Mouse (Mus musculus): ENCODE data around the gene Neu4. TPM values are rescaled to one million over a fixed set of nuclear protein-coding genes. Genes with fewer than 3 reads are reported as not detected.
"Not testable (repeated sequence)": the region's sequence is repeated elsewhere in the genome, so short reads cannot be mapped to it uniquely, and the experiment has no call there.

Neu4 gene
- total and polyA plus RNA-seq, 2 experiments, result not detected

- Histone ChIP-seq H3K79me2 (ENCODE audit: control insufficient read depth, insufficient read depth, low read length) (no peaks in the 10 kb centered on the region), H3K27me3 (ENCODE audit: control insufficient read depth, insufficient read depth, low read length) (no peaks in the 10 kb centered on the region), H3K27ac (replicated peaks; ENCODE audit: insufficient read depth, low read depth, low read length) (no peak overlapping the region), H3K9ac (ENCODE audit: low read depth, low read length) (no peak overlapping the region), H3K4me1 (ENCODE audit: control insufficient read depth, insufficient read depth, low read length) (no peaks in the 10 kb centered on the region), H3K4me3 (ENCODE audit: insufficient read depth, low read depth, low read length) (no peak overlapping the region), H3K36me3 (ENCODE audit: control insufficient read depth, insufficient read depth, low read length) (no peaks in the 10 kb centered on the region)
- 83% methylated on average over 5 of the region's 5 CpGs for WGBS
- TF ChIP-seq POLR2A (IDR thresholded peaks at IDR 0.05; ENCODE audit: extremely low read depth, insufficient read depth, low read length) (no peak), CTCF (IDR thresholded peaks at IDR 0.05; ENCODE audit: low read depth, low read length) (no peak)
- no peak for DNase-seq (ENCODE audit: extremely low read depth, low read depth, low spot score)
Observed at GRCm38 (mm10) chr1:94051104-94051503, 30.9 kb downstream of the Neu4 start.

GRCm38 (mm10) chr1:94052373-94052772 lies 32.1 kb downstream of the Neu4 start, which contains the start of gene Pdcd1:
TSS of gene Pdcd1 (minus strand) at chr1:94052553.
- TF ChIP-seq POLR2A (IDR thresholded peaks at IDR 0.05; ENCODE audit: extremely low read depth, insufficient read depth, low read length) (no peak), CTCF (IDR thresholded peaks at IDR 0.05; ENCODE audit: low read depth, low read length) (no peak)
- Histone ChIP-seq H3K27me3 (ENCODE audit: control insufficient read depth, insufficient read depth, low read length) (no peaks in the 10 kb centered on the region), H3K4me3 (ENCODE audit: insufficient read depth, low read depth, low read length) (no peak within 1 kb of the TSS), H3K4me1 (ENCODE audit: control insufficient read depth, insufficient read depth, low read length) (no peaks in the 10 kb centered on the region), H3K36me3 (ENCODE audit: control insufficient read depth, insufficient read depth, low read length) (no peaks in the 10 kb centered on the region), H3K27ac (replicated peaks; ENCODE audit: insufficient read depth, low read depth, low read length) (no peak within 1 kb of the TSS), H3K79me2 (ENCODE audit: control insufficient read depth, insufficient read depth, low read length) (no peaks in the 10 kb centered on the region), H3K9ac (ENCODE audit: low read depth, low read length) (no peak within 1 kb of the TSS)
- DNase-seq (ENCODE audit: extremely low read depth, low read depth, low spot score), result no peak
- 65% methylated on average over 6 of the region's 6 CpGs for WGBS

- TF ChIP-seq CTCF (IDR thresholded peaks at IDR 0.05; ENCODE audit: low read depth, low read length), result no peak
- TF ChIP-seq POLR2A (IDR thresholded peaks at IDR 0.05; ENCODE audit: extremely low read depth, insufficient read depth, low read length), result no peak
Observed at GRCm38 (mm10) chr1:94053530-94054216, 33.4 kb downstream of the Neu4 start.

GRCm38 (mm10) chr1:94054481-94054880 lies 34.2 kb downstream of the Neu4 start:
- Histone ChIP-seq H3K4me1 (ENCODE audit: control insufficient read depth, insufficient read depth, low read length) (no peaks in the 10 kb centered on the region), H3K79me2 (ENCODE audit: control insufficient read depth, insufficient read depth, low read length) (no peaks in the 10 kb centered on the region), H3K36me3 (ENCODE audit: control insufficient read depth, insufficient read depth, low read length) (no peaks in the 10 kb centered on the region), H3K4me3 (ENCODE audit: insufficient read depth, low read depth, low read length) (no peak overlapping the region), H3K27me3 (ENCODE audit: control insufficient read depth, insufficient read depth, low read length) (no peaks in the 10 kb centered on the region), H3K9ac (ENCODE audit: low read depth, low read length) (no peak overlapping the region), H3K27ac (replicated peaks; ENCODE audit: insufficient read depth, low read depth, low read length) (no peak overlapping the region)
- TF ChIP-seq CTCF (IDR thresholded peaks at IDR 0.05; ENCODE audit: low read depth, low read length) (no peak), POLR2A (IDR thresholded peaks at IDR 0.05; ENCODE audit: extremely low read depth, insufficient read depth, low read length) (no peak)
- 76% methylated on average over 1 of the region's 1 CpGs for WGBS
- no peak for DNase-seq (ENCODE audit: extremely low read depth, low read depth, low spot score)

More at GRCm38 (mm10) chr1:94053530-94054216, 33.4 kb downstream of the Neu4 start:
- Histone ChIP-seq H3K27ac (replicated peaks; ENCODE audit: insufficient read depth, low read depth, low read length) (no peak overlapping the region), H3K4me1 (ENCODE audit: control insufficient read depth, insufficient read depth, low read length) (no peaks in the 10 kb centered on the region), H3K27me3 (ENCODE audit: control insufficient read depth, insufficient read depth, low read length) (no peaks in the 10 kb centered on the region), H3K36me3 (ENCODE audit: control insufficient read depth, insufficient read depth, low read length) (no peaks in the 10 kb centered on the region), H3K79me2 (ENCODE audit: control insufficient read depth, insufficient read depth, low read length) (no peaks in the 10 kb centered on the region), H3K4me3 (ENCODE audit: insufficient read depth, low read depth, low read length) (no peak overlapping the region), H3K9ac (ENCODE audit: low read depth, low read length) (no peak overlapping the region)
- DNase-seq (ENCODE audit: extremely low read depth, low read depth, low spot score), result no peak
- 75% methylated on average over 7 of the region's 7 CpGs for WGBS

- Histone ChIP-seq H3K27ac (replicated peaks; ENCODE audit: insufficient read depth, low read depth, low read length) (no peak overlapping the region), H3K79me2 (ENCODE audit: control insufficient read depth, insufficient read depth, low read length) (no peaks in the 10 kb centered on the region), H3K27me3 (ENCODE audit: control insufficient read depth, insufficient read depth, low read length) (no peaks in the 10 kb centered on the region), H3K4me1 (ENCODE audit: control insufficient read depth, insufficient read depth, low read length) (no peaks in the 10 kb centered on the region), H3K9ac (ENCODE audit: low read depth, low read length) (no peak overlapping the region), H3K36me3 (ENCODE audit: control insufficient read depth, insufficient read depth, low read length) (no peaks in the 10 kb centered on the region), H3K4me3 (ENCODE audit: insufficient read depth, low read depth, low read length) (no peak overlapping the region)
- WGBS, result 31% methylated on average over 3 of the region's 3 CpGs
- TF ChIP-seq CTCF (IDR thresholded peaks at IDR 0.05; ENCODE audit: low read depth, low read length), result no peak
- DNase-seq (ENCODE audit: extremely low read depth, low read depth, low spot score), result no peak
Observed at GRCm38 (mm10) chr1:94055966-94056365, 35.7 kb downstream of the Neu4 start.

- H3K79me2 ChIP-seq (ENCODE audit: control insufficient read depth, insufficient read depth, low read length), result no peaks in the 10 kb centered on the region
- no peaks in the 10 kb centered on the region for H3K4me1 ChIP-seq (ENCODE audit: control insufficient read depth, insufficient read depth, low read length)
- no peak overlapping the region for H3K9ac ChIP-seq (ENCODE audit: low read depth, low read length)
- H3K4me3 ChIP-seq (ENCODE audit: insufficient read depth, low read depth, low read length), result no peak overlapping the region
- no peak overlapping the region for H3K27ac ChIP-seq (replicated peaks; ENCODE audit: insufficient read depth, low read depth, low read length)
- DNase-seq (ENCODE audit: extremely low read depth, low read depth, low spot score), result no peak
- 82% methylated on average over 2 of the region's 2 CpGs for WGBS
- no peaks in the 10 kb centered on the region for H3K36me3 ChIP-seq (ENCODE audit: control insufficient read depth, insufficient read depth, low read length)
- no peaks in the 10 kb centered on the region for H3K27me3 ChIP-seq (ENCODE audit: control insufficient read depth, insufficient read depth, low read length)
- TF ChIP-seq CTCF (IDR thresholded peaks at IDR 0.05; ENCODE audit: low read depth, low read length), result no peak
- TF ChIP-seq POLR2A (IDR thresholded peaks at IDR 0.05; ENCODE audit: extremely low read depth, insufficient read depth, low read length), result no peak
Observed at GRCm38 (mm10) chr1:94057401-94057800, 37.1 kb downstream of the Neu4 start.

- not testable (repeated sequence) for H3K36me3 ChIP-seq (ENCODE audit: control insufficient read depth, insufficient read depth, low read length); H3K27ac ChIP-seq (replicated peaks; ENCODE audit: insufficient read depth, low read depth, low read length); DNase-seq (ENCODE audit: extremely low read depth, low read depth, low spot score); H3K4me1 ChIP-seq (ENCODE audit: control insufficient read depth, insufficient read depth, low read length); H3K79me2 ChIP-seq (ENCODE audit: control insufficient read depth, insufficient read depth, low read length); H3K4me3 ChIP-seq (ENCODE audit: insufficient read depth, low read depth, low read length); H3K27me3 ChIP-seq (ENCODE audit: control insufficient read depth, insufficient read depth, low read length); H3K9ac ChIP-seq (ENCODE audit: low read depth, low read length)
- WGBS, result 52% methylated on average over 1 of the region's 1 CpGs
Observed at GRCm38 (mm10) chr1:94058281-94058680, 38.0 kb downstream of the Neu4 start.
